Mouse (Mus musculus): ENCODE measurements around the gene Akap3.

Akap3 gene

DNA sequence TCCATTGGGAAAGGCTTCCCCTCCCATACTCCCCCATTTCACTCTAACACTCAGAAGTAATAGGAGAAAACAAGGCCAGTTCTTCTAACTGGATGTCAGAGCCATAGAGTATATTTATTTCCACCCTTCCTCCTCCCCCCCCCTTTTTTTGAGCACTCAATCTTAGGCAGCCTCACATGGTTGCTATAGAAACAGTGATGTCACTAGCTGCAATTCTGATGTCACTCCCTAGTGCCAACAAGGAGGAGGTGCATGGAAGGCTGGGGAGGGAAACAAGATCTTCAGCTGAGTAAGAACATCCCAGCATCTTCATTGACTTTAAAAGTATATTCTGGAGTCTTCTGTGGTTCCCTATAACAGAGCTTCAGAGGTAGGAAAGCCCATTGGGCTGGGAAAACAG lies at the start of gene Akap3:
Gene Akap3, plus strand, starts transcription at position 218 of the 400 bp plus-strand sequence.
- DNase-seq (ENCODE audit: low read depth, low spot score) = peak; percentile 38
- H3K27me3 ChIP-seq (ENCODE audit: control insufficient read depth, insufficient read depth, low read length, poor library complexity, severe bottlenecking) = no peaks in the 10 kb centered on the region
- H3K36me3 ChIP-seq (ENCODE audit: control insufficient read depth, insufficient read depth, low read length, poor library complexity, severe bottlenecking) = no peaks in the 10 kb centered on the region

DNA sequence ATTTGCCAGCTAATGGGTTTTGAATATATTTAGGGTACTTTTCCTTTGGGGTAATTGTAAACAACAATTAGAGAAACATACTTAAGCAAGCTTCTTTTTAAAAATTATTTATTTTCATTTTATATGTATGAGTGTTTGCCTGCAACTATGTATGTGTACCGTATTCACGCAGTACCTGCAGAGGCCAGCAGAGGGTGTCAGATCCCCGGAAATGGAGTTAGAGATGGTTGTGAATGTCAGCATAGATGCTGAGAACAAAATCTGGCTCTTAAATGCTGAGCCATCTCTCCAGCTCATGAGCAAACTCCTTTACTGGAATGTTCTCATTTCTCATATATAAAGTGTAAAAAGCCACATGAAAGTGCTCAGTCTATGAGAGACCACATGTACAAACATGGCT lies 46.1 kb upstream of the Akap3 start:
- no peaks in the 10 kb centered on the region for H3K36me3 ChIP-seq (ENCODE audit: control insufficient read depth, insufficient read depth, low read length, poor library complexity, severe bottlenecking)
- H3K27me3 ChIP-seq (ENCODE audit: control insufficient read depth, insufficient read depth, low read length, poor library complexity, severe bottlenecking) = no peaks in the 10 kb centered on the region
- no peak for DNase-seq (ENCODE audit: low read depth, low spot score)

DNA sequence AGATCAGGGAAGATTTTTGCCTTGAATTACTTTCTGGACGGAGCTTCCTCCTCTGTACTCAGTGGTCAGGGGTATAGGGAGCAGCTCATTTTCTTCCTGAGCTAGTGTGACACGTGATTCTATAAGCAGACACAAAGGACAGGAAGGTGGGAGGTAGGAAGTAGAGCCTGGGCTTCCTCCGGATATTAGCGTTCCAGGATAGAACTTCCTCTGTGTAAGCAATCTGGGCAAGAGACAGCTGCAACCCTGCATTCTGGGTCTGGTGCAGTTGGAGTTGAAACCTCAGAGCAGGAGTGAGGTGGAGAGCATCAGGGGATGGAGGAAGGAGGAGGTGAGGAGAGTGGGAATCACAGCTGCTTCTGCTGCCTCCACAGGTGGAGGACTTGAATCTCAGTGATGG lies 44.8 kb upstream of the Akap3 start:
- DNase-seq (ENCODE audit: low read depth, low spot score) = no peak
- H3K27me3 ChIP-seq (ENCODE audit: control insufficient read depth, insufficient read depth, low read length, poor library complexity, severe bottlenecking) = no peaks in the 10 kb centered on the region

DNA sequence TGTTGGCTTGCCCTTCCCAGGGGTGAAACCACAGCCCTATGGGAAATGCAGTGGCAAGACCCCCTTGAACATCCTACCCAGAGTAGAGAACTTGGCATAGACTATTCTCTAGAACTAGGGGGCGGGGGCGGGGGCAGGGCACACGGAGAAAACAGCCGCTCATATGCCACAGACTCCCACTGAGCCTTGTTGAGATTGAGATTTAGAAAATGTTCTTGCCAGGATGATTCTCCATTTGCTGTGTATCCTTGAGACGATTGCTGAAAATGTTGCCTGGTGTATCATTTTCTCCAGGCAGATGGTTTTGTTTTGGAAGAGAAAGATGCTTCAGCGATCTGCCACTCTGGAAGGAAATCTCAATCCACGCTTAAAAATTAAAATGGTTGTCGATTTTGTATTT lies 44.3 kb upstream of the Akap3 start:
- Histone ChIP-seq H3K36me3 (ENCODE audit: control insufficient read depth, insufficient read depth, low read length, poor library complexity, severe bottlenecking) (no peaks in the 10 kb centered on the region), H3K27me3 (ENCODE audit: control insufficient read depth, insufficient read depth, low read length, poor library complexity, severe bottlenecking) (no peaks in the 10 kb centered on the region)
- no peak for DNase-seq (ENCODE audit: low read depth, low spot score)

More for the DNA sequence above, 44.8 kb upstream of the Akap3 start:
- H3K36me3 ChIP-seq (ENCODE audit: control insufficient read depth, insufficient read depth, low read length, poor library complexity, severe bottlenecking) = no peaks in the 10 kb centered on the region

GRCm38 (mm10) chr6:126811481-126811880 lies 41.4 kb upstream of the Akap3 start:
- Histone ChIP-seq H3K36me3 (ENCODE audit: control insufficient read depth, insufficient read depth, low read length, poor library complexity, severe bottlenecking) (no peaks in the 10 kb centered on the region), H3K27me3 (ENCODE audit: control insufficient read depth, insufficient read depth, low read length, poor library complexity, severe bottlenecking) (no peaks in the 10 kb centered on the region)
- DNase-seq (ENCODE audit: low read depth, low spot score) = no peak

GRCm38 (mm10) chr6:126815206-126815750 lies 37.6 kb upstream of the Akap3 start:
- Histone ChIP-seq H3K27me3 (ENCODE audit: control insufficient read depth, insufficient read depth, low read length, poor library complexity, severe bottlenecking) (no peaks in the 10 kb centered on the region), H3K36me3 (ENCODE audit: control insufficient read depth, insufficient read depth, low read length, poor library complexity, severe bottlenecking) (no peaks in the 10 kb centered on the region)
- DNase-seq (ENCODE audit: low read depth, low spot score) = no peak

DNA sequence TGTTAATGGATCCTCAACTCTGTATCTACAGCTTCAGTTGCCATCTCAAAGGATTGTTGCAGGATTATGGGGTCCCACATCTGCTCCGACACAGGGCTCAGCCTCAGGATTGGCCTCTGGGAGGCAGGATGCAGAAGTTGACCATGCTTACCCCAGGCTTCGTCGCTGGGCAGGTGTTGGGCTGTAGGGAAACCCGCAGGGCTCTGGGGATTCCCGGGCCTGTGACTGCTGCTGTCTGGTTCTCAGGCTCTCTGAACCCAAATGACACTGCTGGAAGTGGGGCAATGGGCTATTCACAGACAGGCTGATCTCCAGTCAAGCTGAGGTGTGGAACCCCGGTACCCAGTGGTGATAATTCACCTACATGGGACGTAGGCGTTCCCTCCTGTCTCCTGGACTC lies 36.6 kb upstream of the Akap3 start:
- peaks cover 5% of the 10 kb centered on the region for H3K36me3 ChIP-seq (ENCODE audit: control insufficient read depth, insufficient read depth, low read length, poor library complexity, severe bottlenecking)
- DNase-seq (ENCODE audit: low read depth, low spot score) = no peak

GRCm38 (mm10) chr6:126823087-126823486 lies 29.8 kb upstream of the Akap3 start:
- no peaks in the 10 kb centered on the region for H3K27me3 ChIP-seq (ENCODE audit: control insufficient read depth, insufficient read depth, low read length, poor library complexity, severe bottlenecking)
- DNase-seq (ENCODE audit: low read depth, low spot score) = no peak
- peaks cover 11% of the 10 kb centered on the region for H3K36me3 ChIP-seq (ENCODE audit: control insufficient read depth, insufficient read depth, low read length, poor library complexity, severe bottlenecking)

More for the DNA sequence above, 36.6 kb upstream of the Akap3 start:
- no peaks in the 10 kb centered on the region for H3K27me3 ChIP-seq (ENCODE audit: control insufficient read depth, insufficient read depth, low read length, poor library complexity, severe bottlenecking)

- Histone ChIP-seq H3K27me3 (ENCODE audit: control insufficient read depth, insufficient read depth, low read length, poor library complexity, severe bottlenecking) (no peaks in the 10 kb centered on the region), H3K36me3 (ENCODE audit: control insufficient read depth, insufficient read depth, low read length, poor library complexity, severe bottlenecking) (peaks cover 8% of the 10 kb centered on the region)
- DNase-seq (ENCODE audit: low read depth, low spot score) = no peak
Observed at GRCm38 (mm10) chr6:126836628-126837027, 16.3 kb upstream of the Akap3 start.

- peak; percentile 94 for DNase-seq (ENCODE audit: low read depth, low spot score)
- peaks cover 4% of the 10 kb centered on the region; the same call in 1 of the 2 replicates for H3K36me3 ChIP-seq (ENCODE audit: control insufficient read depth, insufficient read depth, low read length, poor library complexity, severe bottlenecking)
- no peaks in the 10 kb centered on the region for H3K27me3 ChIP-seq (ENCODE audit: control insufficient read depth, insufficient read depth, low read length, poor library complexity, severe bottlenecking)
Observed at GRCm38 (mm10) chr6:126848712-126849704, 3.9 kb upstream of the Akap3 start, which contains the start of gene Ndufa9. Gene Ndufa9, minus strand, starts transcription at chr6:126849136.

DNA sequence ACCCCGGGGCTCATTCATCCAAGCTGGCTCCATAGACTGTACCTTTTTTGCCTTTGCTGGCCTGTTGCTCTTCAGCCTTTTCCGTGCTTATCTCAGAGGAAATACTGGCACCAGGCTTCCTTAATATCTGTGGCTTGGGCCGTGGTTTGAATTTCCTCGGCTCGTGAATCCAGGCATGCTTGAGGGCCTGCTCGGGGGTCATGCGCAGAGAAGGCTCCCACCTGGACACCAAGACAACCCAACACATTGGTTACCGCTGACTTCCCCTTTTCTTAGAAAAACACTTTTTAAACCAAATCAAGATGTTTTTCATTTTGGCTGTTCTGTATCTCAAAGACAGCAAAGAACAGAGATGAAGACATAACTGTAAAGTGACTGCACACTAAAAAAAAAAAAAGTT lies 24.2 kb downstream of the Akap3 start:
- DNase-seq (ENCODE audit: low read depth, low spot score) = no peak
- H3K36me3 ChIP-seq (ENCODE audit: control insufficient read depth, insufficient read depth, low read length, poor library complexity, severe bottlenecking) = no peaks in the 10 kb centered on the region
- no peaks in the 10 kb centered on the region; the same call in 1 of the 2 replicates for H3K27me3 ChIP-seq (ENCODE audit: control insufficient read depth, insufficient read depth, low read length, poor library complexity, severe bottlenecking)

GRCm38 (mm10) chr6:126907378-126907777 lies 54.5 kb downstream of the Akap3 start:
- no peaks in the 10 kb centered on the region for H3K36me3 ChIP-seq (ENCODE audit: control insufficient read depth, insufficient read depth, low read length, poor library complexity, severe bottlenecking)
- H3K27me3 ChIP-seq (ENCODE audit: control insufficient read depth, insufficient read depth, low read length, poor library complexity, severe bottlenecking) = no peaks in the 10 kb centered on the region
- DNase-seq (ENCODE audit: low read depth, low spot score) = no peak

- DNase-seq (ENCODE audit: low read depth, low spot score) = no peak
- Histone ChIP-seq H3K36me3 (ENCODE audit: control insufficient read depth, insufficient read depth, low read length, poor library complexity, severe bottlenecking) (no peaks in the 10 kb centered on the region), H3K27me3 (ENCODE audit: control insufficient read depth, insufficient read depth, low read length, poor library complexity, severe bottlenecking) (no peaks in the 10 kb centered on the region)
Observed at GRCm38 (mm10) chr6:126907876-126908275, 55.0 kb downstream of the Akap3 start.

DNA sequence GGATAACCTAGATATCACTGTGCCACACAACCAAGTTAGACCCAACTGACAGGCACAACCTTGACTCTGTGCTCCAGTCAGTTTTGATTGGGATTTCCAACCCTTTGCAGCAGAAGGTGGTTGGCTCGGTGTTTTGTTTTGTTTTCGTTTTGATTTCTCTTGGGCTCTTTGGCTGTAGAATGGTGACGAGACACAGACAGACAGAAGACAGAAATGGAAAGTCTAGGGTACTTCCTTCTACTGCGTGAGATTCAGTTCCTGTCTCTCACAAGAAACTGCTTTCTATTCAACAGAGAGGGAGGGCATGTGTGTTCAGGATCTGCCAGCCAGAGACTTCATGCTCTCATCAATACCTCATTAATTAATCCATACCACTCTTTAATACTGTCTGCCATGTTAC lies 57.8 kb downstream of the Akap3 start:
- Histone ChIP-seq H3K36me3 (ENCODE audit: control insufficient read depth, insufficient read depth, low read length, poor library complexity, severe bottlenecking) (no peaks in the 10 kb centered on the region), H3K27me3 (ENCODE audit: control insufficient read depth, insufficient read depth, low read length, poor library complexity, severe bottlenecking) (no peaks in the 10 kb centered on the region)
- DNase-seq (ENCODE audit: low read depth, low spot score) = peak; percentile 40

GRCm38 (mm10) chr6:126914928-126915327 lies 62.0 kb downstream of the Akap3 start:
- no peak for DNase-seq (ENCODE audit: low read depth, low spot score)
- H3K27me3 ChIP-seq (ENCODE audit: control insufficient read depth, insufficient read depth, low read length, poor library complexity, severe bottlenecking) = no peaks in the 10 kb centered on the region
- no peaks in the 10 kb centered on the region for H3K36me3 ChIP-seq (ENCODE audit: control insufficient read depth, insufficient read depth, low read length, poor library complexity, severe bottlenecking)
